Mouse (Mus musculus) spleen, postnatal 10 days (tissue): ENCODE results near the gene Gm20388.

ENCODE experiments used
- DNase-seq, 2 experiments: peaks; one replicate each; pipeline ENCODE4 v3.0.0; 2021 to 2022; ENCODE audit warnings: low spot score in 2 of 2

The Gm20388 gene

DNA sequence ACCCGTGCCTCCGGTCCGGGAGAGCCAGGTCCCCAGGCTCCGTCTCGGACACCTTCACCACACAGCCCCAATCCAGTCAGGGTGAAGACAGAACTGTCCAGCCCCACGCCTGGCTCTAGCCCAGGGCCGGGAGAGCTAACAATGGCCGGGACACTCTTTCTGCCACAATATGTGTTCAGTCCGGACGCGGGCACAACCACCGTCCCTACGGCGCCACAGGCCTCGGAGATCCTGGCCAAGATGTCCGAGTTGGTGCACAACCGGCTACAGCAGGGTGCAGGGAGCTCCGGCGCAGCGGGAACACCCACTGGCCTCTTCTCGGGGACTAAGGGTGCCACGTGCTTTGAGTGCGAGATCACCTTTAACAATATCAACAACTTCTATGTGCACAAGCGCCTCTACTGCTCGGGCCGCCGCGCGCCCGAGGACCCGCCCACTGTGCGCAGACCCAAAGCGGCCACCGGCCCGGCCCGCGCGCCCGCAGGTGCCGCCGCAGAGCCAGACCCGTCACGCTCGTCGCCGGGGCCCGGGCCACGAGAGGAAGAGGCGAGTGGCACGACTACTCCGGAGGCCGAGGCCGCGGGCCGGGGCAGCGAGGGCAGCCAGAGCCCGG lies 2425.1 kb downstream of the Gm20388 start:
- peak in 1 of 2 experiments; percentile 20 for DNase-seq

- DNase-seq = peak in 1 of 2 experiments; percentile 27
Measured at GRCm38 (mm10) chr8:122336251-122336910, 2425.7 kb downstream of the Gm20388 start.

DNA sequence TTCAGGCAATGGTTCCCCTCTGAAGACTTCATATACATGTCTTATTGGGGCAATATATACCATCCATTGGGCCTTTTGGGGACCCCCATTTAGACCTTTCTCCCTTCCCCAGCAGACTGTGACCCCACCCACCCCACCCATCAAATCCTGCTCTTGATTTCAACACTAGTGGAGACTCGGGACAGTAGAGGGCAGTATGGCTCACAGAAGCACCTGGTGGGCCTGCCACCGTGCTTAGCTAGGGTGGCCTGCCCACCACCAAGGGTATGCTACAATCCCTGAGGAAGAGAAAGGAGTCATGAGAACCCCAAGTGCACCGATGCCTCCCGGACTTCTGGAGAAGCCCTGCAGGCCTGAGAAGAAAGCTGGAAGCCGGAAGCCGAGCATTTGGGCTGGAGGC lies 2428.2 kb downstream of the Gm20388 start:
- DNase-seq = peak in 1 of 2 experiments; percentile 34

GRCm38 (mm10) chr8:122340761-122341160 lies 2430.1 kb downstream of the Gm20388 start:
- DNase-seq = no peak

- peak in 1 of 2 experiments; percentile 15 for DNase-seq
Measured at GRCm38 (mm10) chr8:122341790-122342189, 2431.1 kb downstream of the Gm20388 start.

GRCm38 (mm10) chr8:122342362-122342761 lies 2431.7 kb downstream of the Gm20388 start:
- DNase-seq = no peak

DNA sequence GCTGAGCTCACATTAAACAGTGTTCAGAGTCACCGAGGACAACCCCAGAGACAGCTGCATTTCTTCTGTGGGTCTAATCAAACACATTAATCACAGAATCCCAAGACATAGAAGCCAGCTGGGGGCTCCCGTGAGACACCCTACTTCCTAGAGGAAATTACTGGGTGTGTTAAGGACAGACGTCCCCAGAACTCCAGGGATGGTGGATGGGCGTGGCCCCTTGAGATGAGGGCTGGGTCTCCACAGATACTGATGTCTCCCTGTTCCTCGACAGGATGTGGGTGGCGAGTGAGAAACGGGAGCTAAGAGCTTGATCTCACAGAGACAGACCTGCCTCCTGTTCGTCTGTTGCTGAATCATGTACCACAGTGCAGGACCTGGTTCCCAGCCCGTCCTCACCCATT lies 2432.2 kb downstream of the Gm20388 start:
- DNase-seq = peak in 1 of 2 experiments; percentile 41

GRCm38 (mm10) chr8:122343341-122343740 lies 2432.7 kb downstream of the Gm20388 start:
- peak in 1 of 2 experiments; percentile 22 for DNase-seq

DNA sequence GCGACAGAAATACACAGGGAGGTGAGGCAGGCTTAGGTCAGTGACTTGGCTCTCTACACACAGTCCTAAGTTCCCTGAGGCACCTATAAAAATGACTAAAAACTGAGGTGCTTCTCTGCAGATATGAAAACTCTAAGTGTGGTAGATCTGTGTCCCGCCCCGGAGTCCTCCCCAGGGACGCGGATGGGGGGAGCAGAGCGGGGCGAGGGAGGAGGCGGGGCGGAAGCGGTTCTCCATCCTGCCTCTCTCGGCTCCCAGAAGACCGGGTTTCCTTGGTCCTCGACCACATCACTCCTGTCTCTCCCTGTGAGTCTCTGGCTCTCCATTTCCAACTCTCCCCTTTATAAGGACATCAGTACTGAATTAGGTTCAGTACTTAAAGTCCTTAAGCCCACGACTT lies 2433.1 kb downstream of the Gm20388 start:
- DNase-seq = peak in 1 of 2 experiments; percentile 51

- DNase-seq = peak in 1 of 2 experiments; percentile 29
Measured at GRCm38 (mm10) chr8:122344219-122344618, 2433.6 kb downstream of the Gm20388 start.

GRCm38 (mm10) chr8:122345181-122346095 lies 2434.8 kb downstream of the Gm20388 start:
- peak in 1 of 2 experiments; percentile 45 for DNase-seq

DNA sequence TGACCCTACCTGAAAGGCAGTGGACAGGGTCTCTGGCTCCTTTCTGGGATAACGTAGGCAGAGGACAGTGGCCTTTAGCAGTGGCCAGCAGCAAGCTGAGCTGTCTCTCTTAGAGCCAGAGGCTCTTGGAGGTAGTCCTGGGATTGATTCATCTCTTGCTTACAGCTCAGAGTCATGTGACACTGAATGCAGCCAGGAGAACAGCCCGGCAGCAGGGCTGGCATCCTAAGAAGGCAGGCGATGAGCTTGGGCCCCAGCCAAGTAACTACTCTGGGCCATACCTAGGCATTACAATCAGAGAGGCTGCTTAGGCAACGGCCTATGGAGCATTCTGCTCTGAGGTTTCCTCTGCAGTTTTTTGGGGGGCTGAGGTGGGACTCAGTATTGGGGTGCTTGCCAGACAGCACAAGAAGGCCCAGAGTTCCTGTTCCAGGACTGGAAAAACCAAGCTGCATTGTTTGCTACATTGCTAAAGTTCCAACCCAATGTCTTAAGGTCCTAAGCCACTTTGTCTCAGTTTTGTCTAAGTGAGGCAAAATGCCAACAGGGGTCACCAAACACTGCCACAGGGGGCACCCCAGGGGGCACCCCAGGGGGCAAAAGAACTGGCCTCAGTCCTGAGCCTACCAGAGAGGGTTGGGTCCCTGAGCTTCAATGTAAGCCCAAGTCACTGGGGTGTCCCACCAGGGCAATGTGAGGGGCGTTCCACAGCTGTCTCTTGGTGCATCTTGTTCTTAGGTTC lies 2437.3 kb downstream of the Gm20388 start:
- DNase-seq = peak in 1 of 2 experiments; percentile 17

DNA sequence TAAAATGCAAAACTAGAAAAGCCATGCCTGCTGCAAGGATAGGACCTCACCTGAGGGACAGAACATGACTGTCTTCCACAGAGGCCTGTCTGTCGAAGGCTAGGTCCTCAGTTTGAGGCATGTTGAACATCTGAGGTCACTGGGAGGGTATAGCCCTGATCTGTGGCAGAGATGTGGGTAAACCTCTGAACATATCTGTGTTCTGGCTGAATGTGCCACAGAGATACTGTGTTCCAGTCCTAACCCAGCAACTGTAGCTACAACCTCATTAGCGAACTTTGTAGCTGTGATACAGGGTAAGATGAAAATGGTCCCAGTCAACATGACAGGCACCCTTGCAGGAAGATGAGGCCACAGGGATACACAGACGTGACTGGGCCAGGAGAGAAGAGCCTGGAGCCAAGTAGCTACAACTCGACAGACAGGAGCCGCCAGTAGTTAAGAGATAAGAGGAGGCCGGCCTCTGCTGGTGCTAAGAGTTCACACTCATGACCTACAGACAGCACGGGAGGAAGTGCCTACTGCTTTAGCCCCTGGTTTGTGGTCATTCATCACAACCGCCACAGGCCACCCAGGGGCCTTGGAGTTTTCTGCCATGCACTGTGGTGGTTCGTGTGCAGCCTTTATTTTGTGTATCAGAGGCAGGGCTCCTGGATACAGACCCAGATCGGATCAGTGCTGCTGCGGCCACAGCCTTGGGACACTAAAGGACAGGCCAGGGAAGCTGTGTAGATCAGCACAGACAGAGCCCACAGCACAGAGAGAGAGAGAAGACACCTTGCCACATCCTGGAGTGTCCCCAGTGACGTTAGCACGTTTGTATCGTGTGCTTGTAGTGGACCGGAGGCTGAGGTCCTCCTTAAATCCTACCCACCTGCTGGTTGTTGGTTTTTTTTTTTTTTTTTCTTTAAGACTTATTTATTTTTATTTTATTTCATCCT lies 2439.0 kb downstream of the Gm20388 start:
- peak in 1 of 2 experiments; percentile 41 for DNase-seq

DNA sequence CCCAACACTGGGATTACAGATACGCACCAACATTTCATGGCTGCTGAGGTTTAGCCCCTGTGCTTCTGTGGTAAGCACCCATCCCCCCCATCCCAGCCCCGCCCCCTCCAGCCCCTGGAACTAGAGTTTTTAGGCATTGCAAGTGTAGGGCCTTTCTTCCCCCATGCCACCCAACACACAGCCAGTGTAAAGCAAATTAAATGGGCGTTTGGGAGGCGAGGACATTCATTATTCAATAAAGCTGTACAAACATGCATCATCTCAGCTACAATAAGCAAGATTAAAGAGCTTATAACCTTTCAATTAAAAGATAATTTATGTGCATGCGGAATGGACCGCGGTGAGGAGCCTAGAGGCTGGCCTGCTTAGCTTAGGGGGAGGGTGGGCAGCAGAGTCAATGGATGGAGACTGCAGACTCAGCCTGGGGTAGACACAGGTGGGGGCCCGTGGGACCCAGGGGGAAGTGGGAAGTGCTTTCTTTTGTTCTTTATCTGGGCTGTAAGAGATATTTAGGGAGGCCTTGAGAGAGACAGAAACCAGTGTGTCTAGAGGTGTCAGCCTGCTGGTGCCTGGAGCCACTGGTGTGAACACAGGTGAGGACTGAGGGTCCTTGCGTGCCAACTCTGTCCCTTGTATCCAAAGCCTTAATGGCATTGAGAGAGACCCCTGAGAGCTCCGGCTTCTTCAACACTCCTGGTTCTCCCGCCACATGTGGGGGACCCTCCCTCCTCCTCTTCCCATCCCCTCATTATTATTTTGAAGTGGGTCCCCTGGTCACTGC lies 2439.9 kb downstream of the Gm20388 start:
- DNase-seq = no peak

DNA sequence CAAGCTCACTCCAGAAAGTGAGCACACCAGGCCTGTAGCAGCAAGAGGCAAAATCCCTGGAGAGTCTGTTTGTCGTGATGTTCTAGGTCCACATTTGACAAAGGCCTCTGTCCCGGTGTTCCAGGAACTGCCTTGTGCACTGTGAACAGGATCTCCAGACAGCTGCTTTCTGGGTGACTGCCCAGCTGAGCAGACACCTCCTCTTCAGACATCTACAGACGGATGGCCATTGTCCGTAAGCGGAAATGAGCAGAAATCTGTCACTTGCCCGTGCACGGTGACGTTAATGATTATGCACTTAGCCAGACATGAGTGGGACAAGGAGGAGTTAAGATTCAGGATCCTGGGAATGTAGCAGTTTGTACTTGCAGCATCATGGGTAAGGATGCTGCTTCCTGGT lies 2443.5 kb downstream of the Gm20388 start:
- DNase-seq = no peak

- no peak for DNase-seq
Measured at GRCm38 (mm10) chr8:122355642-122356606, 2445.3 kb downstream of the Gm20388 start.

- no peak for DNase-seq
Measured at GRCm38 (mm10) chr8:122357202-122357601, 2446.6 kb downstream of the Gm20388 start.

DNA sequence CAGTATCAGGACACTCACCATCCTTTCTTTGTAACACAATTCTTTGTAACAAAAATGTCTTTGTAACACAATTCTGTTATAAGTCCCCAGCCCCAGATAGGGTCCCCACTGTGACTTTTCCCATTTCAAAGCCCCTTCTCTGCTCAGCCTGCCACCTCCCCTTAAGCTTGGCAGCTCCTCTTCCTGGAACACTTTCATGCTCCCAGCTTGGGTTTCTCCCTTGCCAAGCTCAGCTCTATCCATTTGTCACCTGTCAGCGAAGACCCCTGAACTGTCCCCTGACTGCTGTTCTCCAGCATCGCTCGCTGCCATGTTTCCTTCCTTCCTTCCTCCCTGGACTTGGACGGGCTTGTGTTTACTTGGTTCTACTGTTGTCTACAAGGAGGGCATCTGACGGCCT lies 2447.0 kb downstream of the Gm20388 start:
- DNase-seq = no peak
